Mouse (Mus musculus): ENCODE measurements at regions not wholly inside any gene's neighbourhood (a gene's known extent, or its start where the extent isn't known, plus 50 kb on each side); places are given as distances from the start of the nearest gene placed in this dataset.

GRCm38 (mm10) chr6:127245814-127246440 is 93.9 kb upstream of the Ccnd2 start:
- WGBS (ENCODE audit: missing documents) = 50% methylated on average over 4 of the region's 4 CpGs
- H3K79me2 ChIP-seq (ENCODE audit: inconsistent target) = no peaks in the 10 kb centered on the region
- no peaks in the 10 kb centered on the region for H3K36me3 ChIP-seq (ENCODE audit: inconsistent target)
- H3K4me3 ChIP-seq (ENCODE audit: inconsistent target) = no peak overlapping the region
- peak overlapping the region; percentile 57 for H3K27ac ChIP-seq

- H3K27ac ChIP-seq = no peak overlapping the region
- 94% methylated on average over 7 of the region's 7 CpGs for WGBS (ENCODE audit: missing documents)
- no peaks in the 10 kb centered on the region for H3K36me3 ChIP-seq (ENCODE audit: inconsistent target)
- no peak overlapping the region for H3K4me3 ChIP-seq (ENCODE audit: inconsistent target)
- H3K79me2 ChIP-seq (ENCODE audit: inconsistent target) = no peaks in the 10 kb centered on the region
Measured at GRCm38 (mm10) chr6:127246730-127247129, 94.7 kb upstream of the Ccnd2 start.

- no peaks in the 10 kb centered on the region for H3K36me3 ChIP-seq (ENCODE audit: inconsistent target)
- H3K4me3 ChIP-seq (ENCODE audit: inconsistent target) = no peak overlapping the region
- 81% methylated on average over 5 of the region's 5 CpGs for WGBS (ENCODE audit: missing documents)
- H3K79me2 ChIP-seq (ENCODE audit: inconsistent target) = no peaks in the 10 kb centered on the region
- H3K27ac ChIP-seq = no peak overlapping the region
Measured at GRCm38 (mm10) chr6:127247343-127247742, 95.3 kb upstream of the Ccnd2 start.

GRCm38 (mm10) chr6:127250181-127250873 is 98.3 kb upstream of the Ccnd2 start:
- H3K27ac ChIP-seq = no peak overlapping the region
- 88% methylated on average over 8 of the region's 8 CpGs for WGBS (ENCODE audit: missing documents)
- H3K79me2 ChIP-seq (ENCODE audit: inconsistent target) = no peaks in the 10 kb centered on the region
- no peaks in the 10 kb centered on the region for H3K36me3 ChIP-seq (ENCODE audit: inconsistent target)
- no peak overlapping the region for H3K4me3 ChIP-seq (ENCODE audit: inconsistent target)

- H3K4me3 ChIP-seq (ENCODE audit: inconsistent target) = no peak overlapping the region
- 0 out of 2 replicates have a peak overlapping the region, but pooled peaks have one; percentile 2 for H3K27ac ChIP-seq
- no peaks in the 10 kb centered on the region for H3K79me2 ChIP-seq (ENCODE audit: inconsistent target)
- 84% methylated on average over 11 of the region's 11 CpGs for WGBS (ENCODE audit: missing documents)
- no peaks in the 10 kb centered on the region for H3K36me3 ChIP-seq (ENCODE audit: inconsistent target)
Measured at GRCm38 (mm10) chr6:127250874-127251670, 99.1 kb upstream of the Ccnd2 start.

- WGBS (ENCODE audit: missing documents) = 8% methylated on average over 5 of the region's 5 CpGs
- H3K79me2 ChIP-seq (ENCODE audit: inconsistent target) = no peaks in the 10 kb centered on the region
- H3K27ac ChIP-seq = peak overlapping the region; percentile 2; the same call in 1 of the 2 replicates
- H3K36me3 ChIP-seq (ENCODE audit: inconsistent target) = no peaks in the 10 kb centered on the region
- no peak overlapping the region for H3K4me3 ChIP-seq (ENCODE audit: inconsistent target)
Measured at GRCm38 (mm10) chr6:127251671-127251985, 99.6 kb upstream of the Ccnd2 start.

GRCm38 (mm10) chr6:127252000-127252721 is 100.2 kb upstream of the Ccnd2 start:
- no peak overlapping the region for H3K27ac ChIP-seq
- WGBS (ENCODE audit: missing documents) = 62% methylated on average over 3 of the region's 3 CpGs

GRCm38 (mm10) chr6:127253935-127254334 is 101.9 kb upstream of the Ccnd2 start:
- Histone ChIP-seq H3K79me2 (ENCODE audit: inconsistent target) (no peaks in the 10 kb centered on the region), H3K27ac (peak overlapping the region; percentile 39), H3K36me3 (ENCODE audit: inconsistent target) (no peaks in the 10 kb centered on the region), H3K4me3 (ENCODE audit: inconsistent target) (no peak overlapping the region)
- 3% methylated on average over 3 of the region's 3 CpGs for WGBS (ENCODE audit: missing documents)

More at GRCm38 (mm10) chr6:127252000-127252721, 100.2 kb upstream of the Ccnd2 start:
- Histone ChIP-seq H3K4me3 (ENCODE audit: inconsistent target) (no peak overlapping the region), H3K36me3 (ENCODE audit: inconsistent target) (no peaks in the 10 kb centered on the region), H3K79me2 (ENCODE audit: inconsistent target) (no peaks in the 10 kb centered on the region)

GRCm38 (mm10) chr6:127263903-127264680 is 112.1 kb upstream of the Ccnd2 start:
- WGBS (ENCODE audit: missing documents) = 54% methylated on average over 5 of the region's 5 CpGs
- Histone ChIP-seq H3K79me2 (ENCODE audit: inconsistent target) (no peaks in the 10 kb centered on the region), H3K4me3 (ENCODE audit: inconsistent target) (no peak overlapping the region), H3K27ac (no peak overlapping the region), H3K36me3 (ENCODE audit: inconsistent target) (no peaks in the 10 kb centered on the region)

- H3K36me3 ChIP-seq (ENCODE audit: inconsistent target) = no peaks in the 10 kb centered on the region
- no peaks in the 10 kb centered on the region for H3K79me2 ChIP-seq (ENCODE audit: inconsistent target)
- 45% methylated on average over 8 of the region's 9 CpGs for WGBS (ENCODE audit: missing documents)
- no peak overlapping the region for H3K4me3 ChIP-seq (ENCODE audit: inconsistent target)
- H3K27ac ChIP-seq = no peak overlapping the region
Measured at GRCm38 (mm10) chr6:127265063-127265775, 113.2 kb upstream of the Ccnd2 start.

- peak overlapping the region; percentile 73 for H3K27ac ChIP-seq
- 1% methylated on average over 19 of the region's 21 CpGs for WGBS (ENCODE audit: missing documents)
- no peaks in the 10 kb centered on the region for H3K79me2 ChIP-seq (ENCODE audit: inconsistent target)
- no peaks in the 10 kb centered on the region for H3K36me3 ChIP-seq (ENCODE audit: inconsistent target)
- H3K4me3 ChIP-seq (ENCODE audit: inconsistent target) = peak overlapping the region; percentile 10; the same call in 1 of the 2 replicates
Measured at GRCm38 (mm10) chr6:127265901-127266812, 114.2 kb upstream of the Ccnd2 start.

GRCm38 (mm10) chr6:127266813-127267165 is 114.8 kb upstream of the Ccnd2 start:
- H3K27ac ChIP-seq = peak overlapping the region; percentile 73
- no peaks in the 10 kb centered on the region for H3K79me2 ChIP-seq (ENCODE audit: inconsistent target)
- no peaks in the 10 kb centered on the region for H3K36me3 ChIP-seq (ENCODE audit: inconsistent target)
- WGBS (ENCODE audit: missing documents) = 50% methylated on average over 10 of the region's 10 CpGs
- H3K4me3 ChIP-seq (ENCODE audit: inconsistent target) = no peak overlapping the region

GRCm38 (mm10) chr6:127269021-127269420 is 117.0 kb upstream of the Ccnd2 start:
- Histone ChIP-seq H3K36me3 (ENCODE audit: inconsistent target) (no peaks in the 10 kb centered on the region), H3K4me3 (ENCODE audit: inconsistent target) (no peak overlapping the region), H3K79me2 (ENCODE audit: inconsistent target) (no peaks in the 10 kb centered on the region), H3K27ac (no peak overlapping the region)
- 98% methylated on average over 4 of the region's 4 CpGs for WGBS (ENCODE audit: missing documents)

All from macrophage (primary cell).